Mouse (Mus musculus): Measurements from ENCODE around the gene Rps6.

Rps6 gene

GRCm38 (mm10) chr4:86857113-86858069 lies at the start of gene Rps6:
Rps6 (minus strand) TSS chr4:86857412.
- DNase-seq (ENCODE audit: extremely low spot score, low read depth, low spot score), result peak; percentile 88

GRCm38 (mm10) chr4:86905869-86906268 lies 48.7 kb upstream of the Rps6 start:
- DNase-seq (ENCODE audit: extremely low spot score, low read depth, low spot score), result no peak

- DNase-seq (ENCODE audit: extremely low spot score, low read depth, low spot score), result no peak
Measured at GRCm38 (mm10) chr4:86904969-86905368, 47.8 kb upstream of the Rps6 start.

- DNase-seq (ENCODE audit: extremely low spot score, low read depth, low spot score), result no peak
Measured at GRCm38 (mm10) chr4:86902351-86902750, 45.1 kb upstream of the Rps6 start.

- DNase-seq (ENCODE audit: extremely low spot score, low read depth, low spot score), result no peak
Measured at GRCm38 (mm10) chr4:86898791-86899474, 41.7 kb upstream of the Rps6 start.

- DNase-seq (ENCODE audit: extremely low spot score, low read depth, low spot score), result no peak
Measured at GRCm38 (mm10) chr4:86897411-86897810, 40.2 kb upstream of the Rps6 start.

- DNase-seq (ENCODE audit: extremely low spot score, low read depth, low spot score), result no peak
Measured at GRCm38 (mm10) chr4:86887879-86888278, 30.7 kb upstream of the Rps6 start.

- DNase-seq (ENCODE audit: extremely low spot score, low read depth, low spot score), result no peak
Measured at GRCm38 (mm10) chr4:86886160-86886878, 29.1 kb upstream of the Rps6 start.

GRCm38 (mm10) chr4:86885790-86886159 lies 28.6 kb upstream of the Rps6 start:
- DNase-seq (ENCODE audit: extremely low spot score, low read depth, low spot score), result no peak

GRCm38 (mm10) chr4:86884945-86885344 lies 27.7 kb upstream of the Rps6 start:
- no peak for DNase-seq (ENCODE audit: extremely low spot score, low read depth, low spot score)

GRCm38 (mm10) chr4:86882413-86882812 lies 25.2 kb upstream of the Rps6 start:
- no peak for DNase-seq (ENCODE audit: extremely low spot score, low read depth, low spot score)

- no peak for DNase-seq (ENCODE audit: extremely low spot score, low read depth, low spot score)
Measured at GRCm38 (mm10) chr4:86881178-86881577, 24.0 kb upstream of the Rps6 start.

- no peak for DNase-seq (ENCODE audit: extremely low spot score, low read depth, low spot score)
Measured at GRCm38 (mm10) chr4:86879477-86879876, 22.3 kb upstream of the Rps6 start.

GRCm38 (mm10) chr4:86874146-86874847 lies 17.1 kb upstream of the Rps6 start, which contains the start of gene Acer2:
Acer2 (plus strand) TSS chr4:86874396.
- DNase-seq (ENCODE audit: extremely low spot score, low read depth, low spot score), result no peak

GRCm38 (mm10) chr4:86873072-86873471 lies 15.9 kb upstream of the Rps6 start:
- no peak for DNase-seq (ENCODE audit: extremely low spot score, low read depth, low spot score)

- DNase-seq (ENCODE audit: extremely low spot score, low read depth, low spot score), result no peak
Measured at GRCm38 (mm10) chr4:86871988-86872387, 14.8 kb upstream of the Rps6 start.

GRCm38 (mm10) chr4:86864087-86864486 lies 6.9 kb upstream of the Rps6 start:
- DNase-seq (ENCODE audit: extremely low spot score, low read depth, low spot score), result no peak

GRCm38 (mm10) chr4:86858070-86858440 lies 843 bp upstream of the Rps6 start:
- DNase-seq (ENCODE audit: extremely low spot score, low read depth, low spot score), result no peak

GRCm38 (mm10) chr4:86856304-86857112 lies 704 bp downstream of the Rps6 start:
- DNase-seq (ENCODE audit: extremely low spot score, low read depth, low spot score), result no peak

All from hindlimb bud, embryonic 11.5 days (tissue).